Mouse (Mus musculus): ENCODE results near the gene Syngap1. TPM values are rescaled to one million over a fixed set of nuclear protein-coding genes. Genes with fewer than 3 reads are reported as not detected.
A peak's percentile ranks its signal among the peaks of the same experiment; 100 is the strongest.

Syngap1 gene
- total RNA-seq, 2 experiments from 2014 or later: 348 to 362 TPM

GRCm38 (mm10) chr17:26985503-26986179, 44.6 kb downstream of the Syngap1 start:
- DNase-seq (ENCODE audit: low spot score in 2 of 2): no peak

GRCm38 (mm10) chr17:26990521-26990920, 49.5 kb downstream of the Syngap1 start:
- no peak for DNase-seq (ENCODE audit: low spot score in 2 of 2)

GRCm38 (mm10) chr17:26994410-26994809, 53.4 kb downstream of the Syngap1 start:
- no peak for DNase-seq (ENCODE audit: low spot score in 2 of 2)

GRCm38 (mm10) chr17:26995006-26995405, 54.0 kb downstream of the Syngap1 start:
- no peak for DNase-seq (ENCODE audit: low spot score in 2 of 2)

GRCm38 (mm10) chr17:26995562-26995961, 54.5 kb downstream of the Syngap1 start:
- DNase-seq (ENCODE audit: low spot score in 2 of 2): no peak

GRCm38 (mm10) chr17:26997661-26998060, 56.6 kb downstream of the Syngap1 start:
- DNase-seq (ENCODE audit: low spot score in 2 of 2): no peak

- DNase-seq (ENCODE audit: low spot score in 2 of 2): no peak
Measured at GRCm38 (mm10) chr17:26998283-26998682, 57.2 kb downstream of the Syngap1 start.

GRCm38 (mm10) chr17:26999996-27000395, 58.9 kb downstream of the Syngap1 start:
- DNase-seq (ENCODE audit: low spot score in 2 of 2): no peak

- DNase-seq (ENCODE audit: low spot score in 2 of 2): no peak
Measured at GRCm38 (mm10) chr17:27001151-27001550, 60.1 kb downstream of the Syngap1 start.

GRCm38 (mm10) chr17:27001889-27002288, 60.8 kb downstream of the Syngap1 start:
- no peak for DNase-seq (ENCODE audit: low spot score in 2 of 2)

- peak in 1 of 2 experiments; percentile 55 for DNase-seq (ENCODE audit: low spot score in 2 of 2)
Measured at GRCm38 (mm10) chr17:27004431-27004830, 63.4 kb downstream of the Syngap1 start.

- no peak for DNase-seq (ENCODE audit: low spot score in 2 of 2)
Measured at GRCm38 (mm10) chr17:27004903-27005485, 63.9 kb downstream of the Syngap1 start.

- DNase-seq (ENCODE audit: low spot score in 2 of 2): no peak
Measured at GRCm38 (mm10) chr17:27005644-27006043, 64.6 kb downstream of the Syngap1 start.

- no peak for DNase-seq (ENCODE audit: low spot score in 2 of 2)
Measured at GRCm38 (mm10) chr17:27008277-27008676, 67.2 kb downstream of the Syngap1 start.

- peak; percentile 43 to 45 for DNase-seq (ENCODE audit: low spot score in 2 of 2)
Measured at GRCm38 (mm10) chr17:27011167-27011566, 70.1 kb downstream of the Syngap1 start.

- no peak for DNase-seq (ENCODE audit: low spot score in 2 of 2)
Measured at GRCm38 (mm10) chr17:27011998-27012672, 71.1 kb downstream of the Syngap1 start.

GRCm38 (mm10) chr17:27012909-27013308, 71.9 kb downstream of the Syngap1 start:
- DNase-seq (ENCODE audit: low spot score in 2 of 2): peak; percentile 43 to 55

GRCm38 (mm10) chr17:27017564-27018499, 76.8 kb downstream of the Syngap1 start:
- peak; percentile 77 to 83 for DNase-seq (ENCODE audit: low spot score in 2 of 2)

GRCm38 (mm10) chr17:27018555-27019196, 77.6 kb downstream of the Syngap1 start:
- peak; percentile 38 to 50 for DNase-seq (ENCODE audit: low spot score in 2 of 2)

GRCm38 (mm10) chr17:27021076-27021475, 80.0 kb downstream of the Syngap1 start:
- no peak for DNase-seq (ENCODE audit: low spot score in 2 of 2)

- DNase-seq (ENCODE audit: low spot score in 2 of 2): no peak
Measured at GRCm38 (mm10) chr17:27021736-27022135, 80.7 kb downstream of the Syngap1 start.

Measured in left cerebral cortex, adult 18-20 months (tissue).